Mouse (Mus musculus): Measurements from ENCODE around the gene Trabd.

Trabd gene

DNA sequence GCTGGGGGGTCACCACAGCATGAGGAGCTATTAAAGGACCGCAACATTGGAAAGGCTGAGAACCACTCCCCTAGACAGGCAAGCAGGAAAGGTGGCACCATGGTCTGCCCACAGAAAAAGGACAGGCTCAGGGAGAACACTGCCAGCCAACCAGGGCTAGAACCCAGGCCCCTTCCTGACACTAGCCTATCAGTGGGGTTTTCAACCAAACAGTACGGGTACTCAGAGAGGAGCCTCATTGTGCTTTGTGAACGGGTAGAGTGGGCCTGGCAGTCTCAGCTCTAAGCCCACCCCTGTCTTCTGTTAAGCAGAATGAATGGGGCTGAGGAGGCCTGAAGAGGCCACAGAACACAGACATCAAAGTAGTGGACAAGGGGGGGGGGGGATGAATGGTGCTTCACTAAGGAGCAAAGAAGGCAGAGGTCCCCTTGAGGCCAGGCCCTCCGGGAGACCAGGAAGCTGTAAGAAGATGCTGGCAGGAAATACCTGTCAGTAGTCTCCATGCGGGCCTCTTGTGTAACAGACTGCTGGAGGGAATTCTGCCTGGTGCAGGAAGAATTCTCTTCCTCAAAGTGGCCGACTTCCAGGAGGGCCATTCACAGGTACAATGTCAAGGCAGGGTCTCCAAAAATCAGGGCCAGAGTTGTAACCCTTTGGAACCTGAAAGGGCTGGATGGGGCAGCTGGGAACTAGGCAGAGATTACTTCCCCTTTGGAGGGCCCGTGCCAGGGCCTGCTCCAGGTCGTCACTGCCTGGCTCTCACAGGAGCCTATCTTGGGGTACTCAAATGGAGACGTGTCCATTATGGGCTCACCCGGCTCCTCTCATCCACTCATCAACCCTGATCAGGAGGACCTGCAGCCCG, at the start of gene Trabd:
Gene Trabd, plus strand, starts transcription at position 512 of the 865 bp plus-strand sequence.
- in situ Hi-C loops (cut with MboI; ENCODE audit: low pct_unique_long_range_greater_than_20kb in 1 of 2, low sequenced_read_pairs in 2 of 2, unreplicated experiment in 1 of 2), result no loop called here

DNA sequence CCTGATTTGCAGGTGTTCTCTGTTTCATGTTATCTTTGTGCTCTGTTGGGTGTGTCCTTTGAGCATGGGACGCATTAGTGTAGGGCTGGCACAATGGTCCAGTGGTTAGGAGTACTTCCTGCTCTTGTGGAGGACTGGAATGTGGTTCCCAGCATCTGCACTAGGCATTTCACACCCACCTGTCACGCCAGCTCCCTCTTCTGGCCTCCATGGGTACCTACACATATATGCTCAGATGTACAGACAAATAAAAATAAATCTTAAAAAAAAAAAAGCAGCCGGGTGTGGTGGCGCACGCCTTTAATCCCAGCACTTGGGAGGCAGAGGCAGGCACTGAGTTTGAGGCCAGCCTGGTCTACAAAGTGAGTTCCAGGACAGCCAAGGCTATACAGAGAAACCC, 30.5 kb upstream of the Trabd start:
- in situ Hi-C loops (cut with MboI; ENCODE audit: low pct_unique_long_range_greater_than_20kb in 1 of 2, low sequenced_read_pairs in 2 of 2, unreplicated experiment in 1 of 2), result no loop called here

- in situ Hi-C loops (cut with MboI; ENCODE audit: low pct_unique_long_range_greater_than_20kb in 1 of 2, low sequenced_read_pairs in 2 of 2, unreplicated experiment in 1 of 2), result no loop called here
These were observed 28.6 kb upstream of the Trabd start for GRCm38 (mm10) chr15:89046356-89046755.

GRCm38 (mm10) chr15:89054666-89055065, 20.3 kb upstream of the Trabd start:
- in situ Hi-C loops (cut with MboI; ENCODE audit: low pct_unique_long_range_greater_than_20kb in 1 of 2, low sequenced_read_pairs in 2 of 2, unreplicated experiment in 1 of 2), result no loop called here

DNA sequence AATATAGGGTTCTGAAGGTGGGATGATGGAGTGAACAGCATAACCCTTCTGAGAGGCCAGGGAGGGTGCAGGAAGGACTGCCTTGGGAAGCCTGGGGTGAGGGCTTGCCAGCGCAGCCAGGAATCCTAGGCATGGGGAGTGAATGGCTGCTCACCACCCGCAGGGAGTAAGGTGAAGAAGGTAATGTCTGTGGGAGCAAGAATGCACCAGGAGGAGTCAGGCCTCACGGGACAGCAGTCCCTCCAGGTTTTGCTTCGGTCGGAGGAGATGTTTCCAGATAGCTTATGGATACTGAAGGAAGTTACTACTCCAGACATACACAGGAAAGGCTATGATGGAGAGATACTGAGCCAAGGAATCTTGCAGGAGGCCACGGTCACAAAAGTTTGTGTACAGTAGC, 16.2 kb upstream of the Trabd start:
- in situ Hi-C loops (cut with MboI; ENCODE audit: low pct_unique_long_range_greater_than_20kb in 1 of 2, low sequenced_read_pairs in 2 of 2, unreplicated experiment in 1 of 2), result no loop called here

DNA sequence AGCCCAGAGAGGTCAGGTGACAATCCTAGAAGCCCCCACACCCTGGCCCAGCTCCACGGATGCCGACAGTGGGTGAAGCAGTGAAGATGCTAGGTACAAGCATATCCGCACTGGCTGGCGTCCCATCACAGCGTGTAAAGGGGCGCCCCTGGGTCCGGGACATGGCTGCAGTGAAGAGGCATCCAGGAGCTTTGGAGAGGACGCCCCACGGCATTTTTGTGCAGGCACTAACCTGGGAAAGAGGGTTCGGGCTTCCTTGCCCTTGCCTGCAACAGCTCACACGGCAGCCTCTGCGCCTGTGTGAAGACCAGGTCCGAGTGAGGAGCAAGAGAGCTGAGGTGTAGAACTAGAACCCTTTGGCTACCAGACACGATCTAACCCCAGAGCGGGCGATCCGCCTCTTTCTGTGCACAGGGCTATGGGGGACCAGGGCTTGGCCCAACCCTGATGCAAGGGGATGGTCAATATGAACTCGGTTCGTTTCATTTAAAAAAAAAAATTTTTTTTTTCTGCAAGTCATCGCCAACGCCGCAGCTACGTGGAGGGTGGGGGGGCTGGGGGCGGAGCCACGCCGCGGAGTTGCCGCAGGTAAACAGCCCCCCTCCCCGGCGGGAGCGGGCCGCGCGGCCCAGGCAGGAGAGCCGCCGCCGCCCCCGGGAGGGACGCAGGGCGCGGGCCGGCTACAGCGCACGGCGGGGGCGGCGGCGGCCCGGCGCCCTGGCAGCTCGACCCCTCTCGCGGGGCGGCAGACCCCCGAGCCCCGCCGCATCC, 15.6 kb upstream of the Trabd start, which contains the start of gene Panx2:
Gene Panx2, plus strand, starts transcription at position 574 of the 771 bp plus-strand sequence.
- in situ Hi-C loops (cut with MboI; ENCODE audit: low pct_unique_long_range_greater_than_20kb in 1 of 2, low sequenced_read_pairs in 2 of 2, unreplicated experiment in 1 of 2), result no loop called here

GRCm38 (mm10) chr15:89060032-89060681, 14.8 kb upstream of the Trabd start:
- in situ Hi-C loops (cut with MboI; ENCODE audit: low pct_unique_long_range_greater_than_20kb in 1 of 2, low sequenced_read_pairs in 2 of 2, unreplicated experiment in 1 of 2), result loop anchor here (10.0 kb wide), 1 partner anchor 235 kb away; no protein-coding TSS in a partner anchor

DNA sequence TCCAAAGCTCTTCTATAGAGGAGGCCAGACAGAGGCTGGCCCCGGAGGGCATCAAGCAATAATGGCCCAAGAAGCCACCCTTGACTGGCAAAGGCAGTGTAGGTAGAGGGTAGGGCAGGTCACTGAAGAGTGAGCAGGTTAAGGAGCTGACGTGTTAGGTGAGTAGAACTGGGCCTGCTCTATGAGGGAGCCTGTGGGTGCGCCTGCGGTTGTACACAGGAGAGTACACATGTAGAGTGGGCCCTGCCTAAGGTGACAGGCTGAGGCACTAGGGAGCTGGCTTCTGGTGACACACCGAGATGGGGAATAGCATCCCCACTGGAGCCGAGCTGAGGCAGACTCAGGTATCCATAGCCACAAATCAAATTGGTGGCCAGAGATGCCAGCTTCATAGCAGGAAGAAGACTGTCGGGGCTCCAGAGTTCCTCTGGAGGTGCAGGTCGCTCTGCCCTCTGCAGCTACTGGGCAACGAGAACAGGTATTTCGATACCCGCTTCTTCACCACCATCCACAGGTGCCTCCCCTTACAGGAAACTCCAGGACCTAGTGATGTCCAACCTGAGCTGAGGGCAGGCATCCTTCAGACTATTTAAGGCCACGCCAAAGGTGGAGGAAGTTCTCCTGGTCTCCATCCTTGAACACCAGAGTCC, 14.0 kb upstream of the Trabd start:
- in situ Hi-C loops (cut with MboI; ENCODE audit: low pct_unique_long_range_greater_than_20kb in 1 of 2, low sequenced_read_pairs in 2 of 2, unreplicated experiment in 1 of 2), result loop anchor here (10.0 kb wide), 1 partner anchor 236 kb away; no protein-coding TSS in a partner anchor

DNA sequence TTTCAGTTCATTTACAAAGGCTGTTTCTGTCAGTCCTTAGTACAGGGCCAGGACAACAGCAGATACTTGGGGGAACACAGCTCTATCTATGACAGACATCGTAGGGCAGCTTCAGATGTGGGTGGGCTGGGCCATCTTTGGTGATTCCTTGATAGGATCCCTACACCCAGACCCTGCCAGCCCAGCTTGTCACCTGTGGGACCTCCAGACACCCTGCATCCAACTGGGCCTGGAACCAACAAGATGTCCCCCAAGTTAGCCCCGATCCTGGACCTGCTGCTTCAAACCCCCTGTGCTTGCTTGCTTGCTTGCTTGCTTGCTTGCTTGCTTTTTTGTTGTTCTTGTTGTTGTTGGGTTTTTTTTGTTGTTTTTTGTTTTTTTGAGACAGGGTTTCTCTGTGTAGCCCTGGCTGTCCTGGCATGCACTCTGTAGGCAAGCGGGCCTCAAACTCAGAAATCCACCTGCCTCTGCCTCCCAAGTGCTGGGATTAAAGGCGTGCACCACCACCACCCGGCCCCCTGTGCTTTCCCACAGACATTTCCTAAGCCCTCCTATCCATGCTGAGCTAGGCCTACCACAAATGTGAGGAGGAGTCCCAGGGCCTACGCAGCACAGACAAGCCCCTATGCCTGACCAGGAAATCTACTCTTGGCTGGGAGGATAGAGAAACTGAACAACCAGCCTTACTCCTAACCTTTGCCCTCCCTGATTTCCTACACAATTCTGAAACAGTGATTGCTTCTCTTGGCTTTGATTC, 13.0 kb upstream of the Trabd start:
- in situ Hi-C loops (cut with MboI; ENCODE audit: low pct_unique_long_range_greater_than_20kb in 1 of 2, low sequenced_read_pairs in 2 of 2, unreplicated experiment in 1 of 2), result loop anchor here (10.0 kb wide), 1 partner anchor 237 kb away; no protein-coding TSS in a partner anchor

DNA sequence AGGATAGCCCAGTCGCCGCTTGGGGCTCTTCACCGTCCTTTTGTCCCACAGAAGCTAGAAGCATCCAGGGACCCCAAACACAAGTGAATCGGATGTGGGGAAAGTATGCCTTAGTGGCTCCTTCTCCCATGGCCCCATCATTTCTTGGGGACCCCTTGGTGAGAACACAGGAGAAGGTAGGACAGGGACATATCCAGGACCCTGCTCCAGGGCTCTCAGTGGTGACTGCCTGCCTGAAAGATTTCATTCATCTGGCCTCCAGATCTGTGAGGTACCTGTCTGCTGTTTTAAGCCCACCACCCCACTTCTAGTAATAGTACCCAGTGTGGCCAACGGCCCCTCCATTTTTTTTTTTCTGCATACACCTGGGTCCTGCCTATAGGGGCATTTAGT, 12.4 kb upstream of the Trabd start:
- in situ Hi-C loops (cut with MboI; ENCODE audit: low pct_unique_long_range_greater_than_20kb in 1 of 2, low sequenced_read_pairs in 2 of 2, unreplicated experiment in 1 of 2), result loop anchor here (10.0 kb wide), 1 partner anchor 238 kb away; no protein-coding TSS in a partner anchor

GRCm38 (mm10) chr15:89063001-89063400, 11.9 kb upstream of the Trabd start:
- in situ Hi-C loops (cut with MboI; ENCODE audit: low pct_unique_long_range_greater_than_20kb in 1 of 2, low sequenced_read_pairs in 2 of 2, unreplicated experiment in 1 of 2), result loop anchor here (10.0 kb wide), 1 partner anchor 238 kb away; no protein-coding TSS in a partner anchor

DNA sequence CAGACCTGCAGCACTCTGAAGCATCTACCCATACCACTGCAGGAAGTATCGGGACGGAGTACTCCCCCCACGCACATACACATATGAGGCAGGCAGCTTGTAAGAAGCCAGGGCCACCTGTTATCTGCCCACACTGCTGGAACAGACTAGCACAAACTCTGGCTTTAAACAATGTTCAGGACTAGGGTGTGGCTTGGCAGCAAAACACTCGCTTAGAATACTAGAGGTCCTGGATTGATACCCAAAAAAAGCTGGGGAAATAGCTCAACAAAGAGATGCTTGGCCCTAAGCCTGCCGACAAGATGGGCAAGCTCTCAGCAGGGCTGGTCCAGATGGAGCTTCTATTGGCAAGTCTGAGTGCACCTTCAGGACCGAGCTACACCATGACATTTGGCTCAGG, 11.4 kb upstream of the Trabd start:
- in situ Hi-C loops (cut with MboI; ENCODE audit: low pct_unique_long_range_greater_than_20kb in 1 of 2, low sequenced_read_pairs in 2 of 2, unreplicated experiment in 1 of 2), result loop anchor here (10.0 kb wide), 1 partner anchor 239 kb away; no protein-coding TSS in a partner anchor

DNA sequence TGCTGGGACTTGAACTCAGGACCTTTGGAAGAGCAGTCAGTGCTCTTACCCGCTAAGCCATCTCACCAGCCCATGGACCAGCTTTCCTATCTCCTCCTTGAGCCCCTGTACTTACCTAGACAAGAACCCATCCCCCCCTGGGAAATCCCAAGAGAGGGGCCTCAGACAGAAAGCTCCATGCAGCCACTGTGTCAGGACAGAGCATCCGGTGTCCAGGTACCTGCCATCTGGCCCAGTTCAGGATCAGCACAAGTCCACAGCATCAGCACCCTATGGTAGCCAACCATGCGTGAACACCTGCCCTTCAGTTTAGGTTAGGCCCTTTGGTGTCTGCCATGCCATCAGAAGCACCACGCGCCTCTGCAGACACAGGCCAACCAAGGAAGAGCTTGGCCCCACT, 10.0 kb upstream of the Trabd start:
- in situ Hi-C loops (cut with MboI; ENCODE audit: low pct_unique_long_range_greater_than_20kb in 1 of 2, low sequenced_read_pairs in 2 of 2, unreplicated experiment in 1 of 2), result loop anchor here (10.0 kb wide), 1 partner anchor 240 kb away; no protein-coding TSS in a partner anchor

DNA sequence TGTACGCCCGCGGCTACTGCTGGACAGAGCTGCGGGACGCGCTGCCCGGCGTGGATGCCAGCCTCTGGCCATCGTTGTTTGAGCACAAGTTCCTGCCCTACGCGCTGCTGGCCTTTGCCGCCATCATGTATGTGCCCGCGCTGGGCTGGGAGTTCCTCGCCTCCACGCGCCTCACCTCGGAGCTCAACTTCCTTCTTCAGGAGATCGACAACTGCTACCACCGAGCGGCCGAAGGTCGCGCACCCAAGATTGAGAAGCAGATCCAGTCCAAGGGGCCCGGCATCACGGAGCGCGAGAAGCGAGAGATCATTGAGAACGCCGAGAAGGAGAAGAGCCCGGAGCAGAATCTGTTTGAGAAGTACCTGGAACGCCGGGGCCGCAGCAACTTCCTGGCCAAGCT, 7.3 kb upstream of the Trabd start:
- in situ Hi-C loops (cut with MboI; ENCODE audit: low pct_unique_long_range_greater_than_20kb in 1 of 2, low sequenced_read_pairs in 2 of 2, unreplicated experiment in 1 of 2), result loop anchor here (10.0 kb wide), 1 partner anchor 243 kb away; no protein-coding TSS in a partner anchor

- in situ Hi-C loops (cut with MboI; ENCODE audit: low pct_unique_long_range_greater_than_20kb in 1 of 2, low sequenced_read_pairs in 2 of 2, unreplicated experiment in 1 of 2), result loop anchor here (10.0 kb wide), 1 partner anchor 243 kb away; no protein-coding TSS in a partner anchor
These were observed 6.7 kb upstream of the Trabd start for GRCm38 (mm10) chr15:89068226-89068625.

GRCm38 (mm10) chr15:89069336-89069840, 5.5 kb upstream of the Trabd start:
- in situ Hi-C loops (cut with MboI; ENCODE audit: low pct_unique_long_range_greater_than_20kb in 1 of 2, low sequenced_read_pairs in 2 of 2, unreplicated experiment in 1 of 2), result loop anchor here (10.0 kb wide), 1 partner anchor 245 kb away; no protein-coding TSS in a partner anchor

DNA sequence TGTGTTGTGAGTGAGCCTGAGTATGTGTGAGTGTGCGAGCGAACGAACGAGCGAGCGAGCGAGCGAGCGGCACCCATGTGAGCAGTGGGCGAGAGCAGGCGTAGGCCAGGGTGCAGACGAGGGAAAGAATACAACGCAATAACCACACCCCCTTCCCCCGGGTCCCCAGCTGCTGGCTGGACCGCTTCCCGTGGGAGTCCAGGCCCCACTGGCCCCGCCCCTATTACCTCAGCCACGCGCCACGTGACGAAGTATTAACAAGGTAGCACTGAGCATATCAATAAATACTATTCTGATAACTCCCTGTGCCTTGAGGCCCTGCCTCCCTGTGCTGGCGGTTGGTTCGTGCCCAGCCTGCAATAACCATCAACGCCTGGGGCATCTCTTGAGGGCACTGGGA, 4.3 kb upstream of the Trabd start:
- in situ Hi-C loops (cut with MboI; ENCODE audit: low pct_unique_long_range_greater_than_20kb in 1 of 2, low sequenced_read_pairs in 2 of 2, unreplicated experiment in 1 of 2), result no loop called here

All from mouse embryonic stem cell (cell line).